Mouse (Mus musculus): ENCODE measurements around the gene Thsd4.

- TF ChIP-seq TCF12 (IDR thresholded peaks at IDR 0.05; ENCODE audit: insufficient read depth, poor library complexity, severe bottlenecking) (peak; percentile 24), E2F4 (IDR thresholded peaks at IDR 0.05; ENCODE audit: insufficient read depth) (no peak), POLR2AphosphoS2 (IDR thresholded peaks at IDR 0.05; ENCODE audit: insufficient read length, low read depth) (no peak), MAX (IDR thresholded peaks at IDR 0.05; ENCODE audit: low read depth) (no peak), POLR2A (IDR thresholded peaks at IDR 0.05; ENCODE audit: insufficient read length, low read depth) (no peak), SRF (IDR thresholded peaks at IDR 0.05; ENCODE audit: control insufficient read depth, insufficient read length, low read depth) (no peak), MYOG (IDR thresholded peaks at IDR 0.05; ENCODE audit: control insufficient read depth in 1 of 3, insufficient read depth in 1 of 3, insufficient read length in 2 of 3, low read depth in 2 of 3) (peak in 2 of 3 experiments; percentile 31 to 50), USF1 (IDR thresholded peaks at IDR 0.05; ENCODE audit: low read depth) (no peak), CEBPB (IDR thresholded peaks at IDR 0.05; ENCODE audit: insufficient read depth, poor library complexity, severe bottlenecking) (no peak)
Measured at GRCm38 (mm10) chr9:59955199-59955598, 566.6 kb downstream of the Thsd4 start.

Data from myocyte (in vitro differentiated cells).